Mouse (Mus musculus) cerebellum, adult 2 months (tissue): Measurements from ENCODE around the gene Bbx. TPM values are rescaled to one million over a fixed set of nuclear protein-coding genes. Genes with fewer than 3 reads are reported as not detected.

Source experiments
- DNase-seq, 2 experiments: peaks; one replicate each; pipeline ENCODE4 v3.0.0; 2021
- H3K27ac ChIP-seq: fragments of 200-500 bp; 2 replicates; pipeline ENCODE4 v1.5.1; 2012; ENCODE audit warnings: low read length, control low read depth, inconsistent platforms; ENCODE audit not compliant: insufficient read depth
- H3K27me3 ChIP-seq: fragments of 200-500 bp; 2 replicates; pipeline ENCODE4 v1.6.1; 2012; ENCODE audit warnings: inconsistent platforms, mild to moderate bottlenecking, low read length, moderate library complexity; ENCODE audit not compliant: control insufficient read depth, insufficient read depth
- H3K4me1 ChIP-seq: fragments of 200-500 bp; 2 replicates; pipeline ENCODE4 v1.6.1; 2011; ENCODE audit warnings: low read length; ENCODE audit not compliant: control insufficient read depth, insufficient read depth
- H3K4me3 ChIP-seq: fragments of 200-500 bp; replicated peaks from 2 replicates; pipeline ENCODE3; 2011; ENCODE audit warnings: mild to moderate bottlenecking, low read depth, low read length, control low read depth; ENCODE audit not compliant: insufficient read depth
- CTCF ChIP-seq: fragments of 200-500 bp; IDR thresholded peaks from 2 replicates; pipeline ENCODE4 v1.5.1; 2011; ENCODE audit warnings: low read depth, mild to moderate bottlenecking, control low read depth, low read length, moderate library complexity, borderline replicate concordance; ENCODE audit not compliant: insufficient read depth
- POLR2A ChIP-seq: fragments of 200-500 bp; IDR thresholded peaks from 2 replicates; pipeline ENCODE4 v1.6.1; 2011; ENCODE audit warnings: low read length, control low read depth, borderline replicate concordance; ENCODE audit not compliant: insufficient read depth
- WGBS: fragments of 180-500 bp; shearing (Covaris S2); methylation state at CpG from one replicate; pipeline ENCODE4 v1.1.7; 2018; 5-methylcytosine and 5-hydroxymethylcytosine counted together
- polyA plus RNA-seq: library from polyadenylated mRNA; depleted of rRNA; stranded (reverse); fragments of >200 nt; gene quantifications from 2 replicates; pipeline ENCODE4 v1.2.3, GENCODE M21; 2012; rRNA removed

The Bbx gene
- 11.8 and 12.0 TPM in 2 replicates for polyA plus RNA-seq

GRCm38 (mm10) chr16:50432062-50432878, at the start of gene Bbx:
TSS of gene Bbx (minus strand) at chr16:50432390.
- peaks cover 3% of the 10 kb centered on the region; the same call in 1 of the 2 replicates for H3K4me1 ChIP-seq
- TF ChIP-seq POLR2A (peak; percentile 75; the same call in 1 of the 2 replicates), CTCF (no peak)
- H3K27ac ChIP-seq: peak within 1 kb of the TSS; percentile 63
- H3K4me3 ChIP-seq: peak within 1 kb of the TSS; percentile 93
- peak; percentile 99 to 100 for DNase-seq
- no peaks in the 10 kb centered on the region for H3K27me3 ChIP-seq
- WGBS: under 1% methylated on average over 55 of the region's 55 CpGs

DNA sequence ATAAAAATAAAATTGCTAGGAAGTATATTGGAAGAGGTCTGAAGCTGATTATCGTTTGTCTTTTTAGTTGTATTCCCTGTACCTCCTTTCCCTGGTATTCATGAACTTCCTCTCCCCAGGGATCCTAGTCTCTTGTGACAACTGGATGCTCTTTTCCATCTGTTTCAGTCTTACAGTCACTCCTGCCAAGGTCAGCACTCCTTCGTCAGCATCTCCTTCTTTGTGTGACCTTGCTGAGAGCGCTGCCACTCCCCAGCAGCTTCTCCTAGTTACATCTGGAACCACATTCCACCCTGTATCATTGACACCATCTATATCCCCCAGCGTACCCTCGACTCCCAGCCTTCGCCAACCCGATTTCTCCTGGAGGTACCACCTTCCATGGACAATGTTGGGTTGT, 49.7 kb upstream of the Bbx start:
- DNase-seq: no peak
- WGBS: 66% methylated on average over 7 of the region's 7 CpGs
- TF ChIP-seq CTCF (no peak), POLR2A (no peak)

DNA sequence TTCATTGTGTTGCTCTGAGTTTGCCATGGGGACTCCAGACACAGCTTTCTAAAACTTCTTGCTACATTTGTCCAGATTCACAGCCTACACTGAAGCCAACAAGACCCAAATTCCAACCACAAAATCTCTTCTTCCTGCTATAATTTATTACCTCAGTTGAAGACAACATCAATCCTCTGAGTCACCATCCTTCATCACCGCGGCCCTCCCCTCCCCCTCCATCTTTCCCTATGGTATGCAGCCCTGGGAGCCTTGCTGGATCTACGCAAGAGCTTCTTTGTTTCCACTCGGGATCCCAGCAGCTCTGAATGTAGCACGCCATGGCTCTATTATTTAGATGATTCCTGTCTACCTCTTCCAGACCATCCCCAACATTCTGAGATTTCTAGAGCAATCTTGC, 49.2 kb upstream of the Bbx start:
- Histone ChIP-seq H3K27ac (no peak overlapping the region), H3K4me1 (no peaks in the 10 kb centered on the region), H3K27me3 (no peaks in the 10 kb centered on the region), H3K4me3 (no peak overlapping the region)
- 38% methylated on average over 5 of the region's 5 CpGs for WGBS
- TF ChIP-seq POLR2A (no peak), CTCF (no peak)
- no peak for DNase-seq

More for the DNA sequence above, 49.7 kb upstream of the Bbx start:
- Histone ChIP-seq H3K27ac (no peak overlapping the region), H3K4me1 (no peaks in the 10 kb centered on the region), H3K27me3 (no peaks in the 10 kb centered on the region), H3K4me3 (no peak overlapping the region)

DNA sequence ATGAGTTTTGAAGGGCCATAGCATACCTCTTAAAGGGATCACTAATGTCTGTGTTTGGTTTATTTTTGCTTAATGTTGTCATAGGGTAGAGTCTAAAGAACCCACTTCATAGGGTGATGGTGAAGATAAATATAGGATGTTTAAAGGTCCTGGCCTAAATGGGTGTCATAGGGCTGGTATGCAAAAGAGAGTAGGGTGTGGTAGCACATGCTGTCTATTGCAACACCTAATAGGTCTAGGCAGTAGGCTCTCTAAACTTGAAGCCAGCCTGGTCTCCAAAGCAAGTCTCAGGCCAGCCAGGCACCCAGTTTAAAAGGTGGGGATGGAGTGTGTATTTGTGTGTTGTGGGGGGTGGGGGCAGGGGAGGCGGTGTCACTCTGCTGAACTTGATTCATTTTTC, 46.5 kb upstream of the Bbx start:
- DNase-seq: no peak
- Histone ChIP-seq H3K4me3 (no peak overlapping the region), H3K27me3 (no peaks in the 10 kb centered on the region), H3K27ac (no peak overlapping the region), H3K4me1 (no peaks in the 10 kb centered on the region)
- WGBS: 100% methylated on average over 1 of the region's 1 CpGs
- TF ChIP-seq POLR2A: no peak
- TF ChIP-seq CTCF: no peak

GRCm38 (mm10) chr16:50477628-50478027, 45.4 kb upstream of the Bbx start:
- Histone ChIP-seq H3K4me1 (no peaks in the 10 kb centered on the region), H3K27ac (no peak overlapping the region), H3K27me3 (no peaks in the 10 kb centered on the region; the same call in 1 of the 2 replicates), H3K4me3 (no peak overlapping the region)
- TF ChIP-seq POLR2A (no peak), CTCF (no peak)
- no peak for DNase-seq
- 88% methylated on average over 6 of the region's 6 CpGs for WGBS

GRCm38 (mm10) chr16:50462226-50462870, 30.2 kb upstream of the Bbx start:
- 43% methylated on average over 10 of the region's 10 CpGs for WGBS
- Histone ChIP-seq H3K4me3 (no peak overlapping the region), H3K27me3 (no peaks in the 10 kb centered on the region), H3K27ac (no peak overlapping the region), H3K4me1 (no peaks in the 10 kb centered on the region)
- no peak for TF ChIP-seq POLR2A
- no peak for TF ChIP-seq CTCF
- no peak for DNase-seq

GRCm38 (mm10) chr16:50459146-50459545, 27.0 kb upstream of the Bbx start:
- no peak for DNase-seq
- Histone ChIP-seq H3K27ac (no peak overlapping the region), H3K27me3 (no peaks in the 10 kb centered on the region), H3K4me3 (no peak overlapping the region), H3K4me1 (no peaks in the 10 kb centered on the region)
- 52% methylated on average over 3 of the region's 3 CpGs for WGBS
- no peak for TF ChIP-seq POLR2A
- TF ChIP-seq CTCF: no peak

DNA sequence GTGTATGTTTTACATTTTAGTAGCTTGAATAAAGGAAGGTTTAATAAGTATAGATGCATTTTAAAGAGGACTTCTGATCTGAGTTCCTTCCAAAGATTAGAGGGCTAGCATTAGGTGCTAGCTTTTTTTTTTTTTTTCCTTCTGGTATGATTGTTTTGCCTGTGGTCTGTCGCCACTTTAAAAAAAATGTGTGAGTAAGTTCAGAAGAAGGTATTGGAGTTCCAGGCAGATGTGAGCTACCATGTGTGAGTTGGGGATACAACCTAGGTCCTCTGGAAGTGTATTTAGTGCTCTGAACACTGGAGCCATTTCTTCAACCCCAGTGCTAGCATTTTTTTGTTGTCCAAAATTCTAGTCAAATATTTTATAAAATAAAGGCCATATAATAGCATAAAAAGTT, 23.9 kb upstream of the Bbx start:
- Histone ChIP-seq H3K4me3 (no peak overlapping the region), H3K27ac (no peak overlapping the region), H3K4me1 (no peaks in the 10 kb centered on the region), H3K27me3 (no peaks in the 10 kb centered on the region)
- no peak for DNase-seq
- WGBS: 83% methylated on average over 1 of the region's 1 CpGs
- TF ChIP-seq POLR2A: no peak
- TF ChIP-seq CTCF: no peak
